Mouse (Mus musculus) forebrain, embryonic 16.5 days (tissue): ENCODE results near the gene Tmem252. TPM values are rescaled to one million over a fixed set of nuclear protein-coding genes. Genes with fewer than 3 reads are reported as not detected.

Experiments used
- ATAC-seq: fragments of 200-750 bp; cut with Nextera tagmentation; 2 replicates; pipeline ENCODE4 v1.8.0; 2017; ENCODE audit warnings: mild to moderate bottlenecking, moderate library complexity
- H3K27ac ChIP-seq: fragments of 300-500 bp; sonication (generic); 2 replicates; pipeline ENCODE4 v1.5.1; 2014; ENCODE audit warnings: low read length, control low read depth
- H3K27me3 ChIP-seq: fragments of 300-500 bp; sonication (generic); replicated peaks from 2 replicates; pipeline ENCODE4 v1.6.1; 2014; ENCODE audit warnings: low read length; ENCODE audit not compliant: control insufficient read depth, insufficient read depth
- H3K36me3 ChIP-seq: fragments of 300-500 bp; sonication (generic); 2 replicates; pipeline ENCODE4 v1.6.1; 2014; ENCODE audit not compliant: control insufficient read depth, insufficient read depth
- H3K4me1 ChIP-seq: fragments of 300-500 bp; sonication (generic); replicated peaks from 2 replicates; pipeline ENCODE4 v1.6.1; 2014; ENCODE audit warnings: low read length; ENCODE audit not compliant: control insufficient read depth, insufficient read depth
- H3K4me2 ChIP-seq: fragments of 300-500 bp; sonication (generic); 2 replicates; pipeline ENCODE4 v1.6.1; 2014; ENCODE audit warnings: mild to moderate bottlenecking, low read length, control low read depth
- H3K4me3 ChIP-seq: fragments of 300-500 bp; sonication (generic); replicated peaks from 2 replicates; pipeline ENCODE4 v1.5.1; 2014; ENCODE audit warnings: mild to moderate bottlenecking, low read length, control low read depth
- H3K9ac ChIP-seq: fragments of 300-500 bp; sonication (generic); replicated peaks from 2 replicates; pipeline ENCODE4 v1.6.1; 2014; ENCODE audit warnings: low read depth, low read length, control low read depth
- H3K9me3 ChIP-seq: fragments of 300-500 bp; sonication (generic); 2 replicates; pipeline ENCODE4 v1.6.1; 2016; ENCODE audit warnings: low read length; ENCODE audit not compliant: control insufficient read depth
- WGBS: fragments of 180-500 bp; shearing (Covaris S2); extraction: QIAGEN DNeasy Blood & Tissue Kit; methylation state at CpG from one replicate; pipeline ENCODE4 v1.1.7; 2014; 5-methylcytosine and 5-hydroxymethylcytosine counted together
- polyA plus RNA-seq: library from polyadenylated mRNA; unstranded; fragments of >200 nt; fragmentation: Nextera tagmentation; extraction: Ambion mirVana; gene quantifications from 2 replicates; pipeline ENCODE4 v1.2.1, GENCODE M21; 2015

Gene Tmem252
- polyA plus RNA-seq, result 1.3 and 2.0 TPM in 2 replicates

DNA sequence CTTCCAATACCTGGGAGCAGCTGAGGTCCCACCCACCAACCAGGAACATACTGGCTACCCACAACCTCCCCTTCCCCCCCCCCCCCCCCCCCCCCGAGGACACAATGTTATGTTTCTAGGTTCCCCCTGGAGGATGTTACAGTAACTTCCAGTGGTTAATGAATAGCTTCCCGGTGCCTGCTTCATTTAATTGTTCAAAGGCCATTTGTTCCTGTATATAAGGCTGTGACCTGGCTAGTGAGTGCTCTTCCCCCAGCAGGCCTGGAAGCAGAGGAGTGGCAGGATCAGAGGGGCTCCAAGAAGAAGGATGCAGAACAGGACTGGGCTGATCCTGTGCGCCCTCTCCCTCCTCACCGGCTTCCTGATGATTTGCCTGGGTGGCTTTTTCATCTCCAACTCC lies at the start of gene Tmem252:
Gene Tmem252, plus strand, starts transcription at position 247 of the 400 bp plus-strand sequence.
- no peaks in the 10 kb centered on the region for H3K9me3 ChIP-seq
- no peak for ATAC-seq
- no peak within 1 kb of the TSS for H3K27ac ChIP-seq
- H3K9ac ChIP-seq, result no peak within 1 kb of the TSS
- WGBS, result 81% methylated on average over 3 of the region's 4 CpGs
- H3K36me3 ChIP-seq, result no peaks in the 10 kb centered on the region
- H3K4me3 ChIP-seq, result no peak within 1 kb of the TSS
- H3K27me3 ChIP-seq, result no peaks in the 10 kb centered on the region
- H3K4me1 ChIP-seq, result no peaks in the 10 kb centered on the region
- no peak within 1 kb of the TSS for H3K4me2 ChIP-seq

DNA sequence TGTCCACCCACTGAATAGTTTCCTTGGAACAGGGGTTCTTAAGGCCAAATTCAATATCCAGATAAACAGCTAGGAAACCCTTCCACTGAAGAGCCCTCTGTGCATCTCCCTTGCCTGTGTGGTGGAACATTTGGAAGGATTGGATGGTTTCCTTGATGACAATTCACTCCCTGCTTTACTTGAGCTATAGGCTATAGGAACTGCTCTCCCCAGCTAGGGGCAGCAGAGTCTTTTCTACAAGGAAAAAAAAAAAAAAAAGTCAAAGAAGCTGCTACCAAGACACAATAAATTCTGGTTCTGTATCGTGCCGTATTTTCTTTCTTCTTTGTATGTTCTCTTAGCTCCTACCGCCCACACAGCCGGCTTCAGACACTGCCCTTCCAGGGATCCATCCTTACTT lies 45.8 kb upstream of the Tmem252 start:
- 89% methylated on average over 4 of the region's 4 CpGs for WGBS
- Histone ChIP-seq H3K4me2 (no peak overlapping the region), H3K27me3 (no peaks in the 10 kb centered on the region), H3K27ac (no peak overlapping the region), H3K9ac (no peak overlapping the region), H3K36me3 (no peaks in the 10 kb centered on the region), H3K4me1 (no peaks in the 10 kb centered on the region), H3K9me3 (no peaks in the 10 kb centered on the region), H3K4me3 (no peak overlapping the region)
- ATAC-seq, result no peak

DNA sequence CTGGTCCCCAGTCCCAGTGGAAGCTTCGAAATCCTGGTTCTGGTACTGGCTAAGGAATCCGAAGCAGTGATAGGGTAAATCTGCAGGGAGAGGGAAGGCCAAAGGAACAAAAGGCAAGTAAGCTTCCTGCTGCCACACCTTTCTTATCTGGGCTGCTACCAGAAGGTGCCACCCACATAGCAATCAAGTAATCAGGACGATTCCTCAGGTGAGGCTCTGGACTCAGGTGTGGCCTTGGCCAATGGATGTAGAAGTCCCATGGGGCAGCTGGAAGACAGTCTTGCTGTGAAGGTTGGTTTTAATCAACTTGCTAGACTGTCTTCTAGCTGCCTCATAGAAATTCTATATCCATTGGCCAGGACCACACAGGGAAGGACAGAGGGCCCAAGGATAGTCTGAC lies 40.8 kb upstream of the Tmem252 start:
- no peak overlapping the region for H3K9ac ChIP-seq
- no peaks in the 10 kb centered on the region for H3K36me3 ChIP-seq
- no peaks in the 10 kb centered on the region for H3K27me3 ChIP-seq
- H3K27ac ChIP-seq, result no peak overlapping the region
- no peaks in the 10 kb centered on the region for H3K9me3 ChIP-seq
- no peaks in the 10 kb centered on the region for H3K4me1 ChIP-seq
- H3K4me3 ChIP-seq, result no peak overlapping the region
- H3K4me2 ChIP-seq, result no peak overlapping the region
- no peak for ATAC-seq
- 84% methylated on average over 3 of the region's 3 CpGs for WGBS

DNA sequence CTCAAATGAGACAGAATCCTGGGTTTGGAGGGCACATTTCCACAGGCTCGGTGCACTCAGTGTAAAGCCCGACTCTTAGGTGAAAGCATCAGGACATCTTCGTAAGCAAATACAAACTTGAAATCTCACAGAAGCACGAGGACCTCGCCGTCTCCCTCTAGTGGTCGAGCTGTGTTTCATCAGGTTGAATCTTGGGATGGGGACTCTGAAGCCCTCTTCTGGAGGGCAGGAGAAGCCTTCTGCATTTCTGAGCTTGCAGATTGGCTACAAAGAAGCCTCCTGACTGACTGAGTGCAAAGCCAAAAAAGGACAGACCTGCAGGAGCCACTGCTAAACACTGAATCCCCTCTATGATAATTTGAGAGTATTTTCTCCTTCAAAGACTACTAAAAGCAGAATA lies 39.2 kb upstream of the Tmem252 start:
- Histone ChIP-seq H3K4me1 (no peaks in the 10 kb centered on the region), H3K4me3 (no peak overlapping the region), H3K4me2 (no peak overlapping the region), H3K9me3 (no peaks in the 10 kb centered on the region), H3K27me3 (no peaks in the 10 kb centered on the region), H3K9ac (no peak overlapping the region), H3K27ac (no peak overlapping the region), H3K36me3 (no peaks in the 10 kb centered on the region)
- ATAC-seq, result 0 out of 2 replicates have a peak, but pooled peaks have one; percentile 49
- 7% methylated on average over 7 of the region's 7 CpGs for WGBS

DNA sequence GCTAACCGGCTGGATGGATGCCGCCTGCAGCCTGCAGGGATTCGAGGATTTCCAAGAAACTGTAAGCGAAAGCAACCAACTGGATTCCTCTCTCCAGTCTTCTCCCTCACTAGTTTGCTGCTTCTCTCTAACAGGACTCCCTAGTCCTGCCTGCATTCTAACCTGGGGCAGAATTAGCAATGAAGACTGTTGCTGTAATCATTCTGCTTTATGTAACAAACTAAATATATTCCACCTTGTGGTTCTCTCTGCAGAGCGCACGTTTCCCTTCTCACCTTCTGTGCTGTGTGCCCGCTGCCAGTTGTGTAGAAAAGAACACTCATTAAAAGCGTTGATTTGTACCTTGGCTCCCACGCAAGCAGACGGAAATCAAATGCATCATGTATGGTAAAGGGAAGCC lies 37.2 kb upstream of the Tmem252 start:
- 73% methylated on average over 10 of the region's 10 CpGs for WGBS
- H3K9me3 ChIP-seq, result no peaks in the 10 kb centered on the region

DNA sequence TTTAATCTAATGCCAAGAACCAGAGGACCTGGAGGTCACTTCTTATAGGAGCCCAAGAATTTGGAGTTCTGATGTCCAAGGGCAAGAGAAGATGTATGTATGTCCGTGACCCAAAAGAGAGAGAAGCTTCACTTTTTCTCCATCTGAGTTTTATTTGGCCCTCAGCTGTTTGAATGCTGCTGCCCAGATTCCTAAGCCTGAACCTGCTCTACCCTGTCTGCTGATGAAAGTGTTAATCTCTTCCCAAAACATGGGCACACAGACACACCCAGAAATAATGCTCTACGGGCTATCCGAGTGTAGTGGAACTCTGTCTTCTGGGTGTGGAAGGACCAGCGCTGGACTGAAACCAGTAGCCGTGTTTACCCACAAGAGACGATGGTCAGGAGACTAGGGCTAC lies 35.8 kb upstream of the Tmem252 start:
- Histone ChIP-seq H3K9ac (no peak overlapping the region), H3K4me2 (no peak overlapping the region), H3K27ac (no peak overlapping the region), H3K4me3 (no peak overlapping the region), H3K9me3 (no peaks in the 10 kb centered on the region), H3K36me3 (no peaks in the 10 kb centered on the region), H3K27me3 (no peaks in the 10 kb centered on the region), H3K4me1 (no peaks in the 10 kb centered on the region)
- no peak for ATAC-seq
- 94% methylated on average over 6 of the region's 6 CpGs for WGBS

More for the DNA sequence above, 37.2 kb upstream of the Tmem252 start:
- Histone ChIP-seq H3K4me1 (no peaks in the 10 kb centered on the region), H3K27me3 (no peaks in the 10 kb centered on the region), H3K27ac (no peak overlapping the region), H3K9ac (no peak overlapping the region), H3K36me3 (no peaks in the 10 kb centered on the region), H3K4me2 (no peak overlapping the region), H3K4me3 (no peak overlapping the region)
- ATAC-seq, result no peak

DNA sequence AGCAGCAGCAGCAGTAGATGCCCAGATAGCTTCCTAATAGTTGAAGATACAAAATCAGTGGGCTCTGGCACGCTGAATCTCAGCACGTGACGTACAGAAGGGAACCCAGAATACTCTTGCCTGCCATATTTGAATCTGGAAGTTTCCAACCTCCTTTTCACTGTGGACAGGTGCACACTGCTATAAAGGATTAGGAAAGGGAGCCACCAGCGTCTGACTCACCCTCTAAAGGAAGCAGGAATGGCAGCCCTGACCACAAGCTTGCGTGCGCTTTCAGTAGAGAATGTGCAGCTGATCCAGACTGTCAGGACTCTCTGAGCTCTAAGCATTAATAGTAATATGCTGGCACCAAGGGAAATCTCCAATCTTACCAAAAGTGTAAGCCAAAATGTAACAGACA lies 32.8 kb upstream of the Tmem252 start:
- ATAC-seq, result no peak
- Histone ChIP-seq H3K4me3 (no peak overlapping the region), H3K4me2 (no peak overlapping the region), H3K9ac (no peak overlapping the region), H3K36me3 (no peaks in the 10 kb centered on the region), H3K4me1 (no peaks in the 10 kb centered on the region), H3K27me3 (no peaks in the 10 kb centered on the region), H3K27ac (no peak overlapping the region), H3K9me3 (no peaks in the 10 kb centered on the region)
- WGBS, result 87% methylated on average over 6 of the region's 6 CpGs

DNA sequence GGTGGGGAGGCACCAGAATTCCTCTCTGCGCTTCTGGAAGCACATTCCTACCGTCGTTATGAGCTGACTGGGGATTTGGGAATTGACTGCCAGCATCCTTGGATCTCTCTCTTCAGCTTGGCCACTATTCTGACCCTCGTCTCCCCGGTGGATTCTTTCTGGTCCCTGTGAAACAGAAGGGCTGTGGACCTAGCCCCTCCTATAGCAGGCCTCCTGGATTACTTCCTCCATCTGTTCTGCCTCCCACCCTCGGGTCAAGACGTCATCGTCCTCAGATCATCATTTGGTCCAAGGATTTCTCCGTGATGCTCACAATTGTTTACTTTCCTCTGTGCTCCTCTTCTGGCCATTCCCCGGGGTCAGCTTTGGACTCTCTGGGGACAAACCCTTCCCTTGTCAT lies 28.8 kb upstream of the Tmem252 start:
- H3K4me3 ChIP-seq, result no peak overlapping the region
- H3K27ac ChIP-seq, result no peak overlapping the region
- no peaks in the 10 kb centered on the region for H3K27me3 ChIP-seq
- no peak for ATAC-seq
- no peaks in the 10 kb centered on the region for H3K4me1 ChIP-seq
- no peak overlapping the region for H3K4me2 ChIP-seq
- no peaks in the 10 kb centered on the region for H3K36me3 ChIP-seq
- 76% methylated on average over 10 of the region's 10 CpGs for WGBS
- no peak overlapping the region for H3K9ac ChIP-seq
- no peaks in the 10 kb centered on the region for H3K9me3 ChIP-seq

DNA sequence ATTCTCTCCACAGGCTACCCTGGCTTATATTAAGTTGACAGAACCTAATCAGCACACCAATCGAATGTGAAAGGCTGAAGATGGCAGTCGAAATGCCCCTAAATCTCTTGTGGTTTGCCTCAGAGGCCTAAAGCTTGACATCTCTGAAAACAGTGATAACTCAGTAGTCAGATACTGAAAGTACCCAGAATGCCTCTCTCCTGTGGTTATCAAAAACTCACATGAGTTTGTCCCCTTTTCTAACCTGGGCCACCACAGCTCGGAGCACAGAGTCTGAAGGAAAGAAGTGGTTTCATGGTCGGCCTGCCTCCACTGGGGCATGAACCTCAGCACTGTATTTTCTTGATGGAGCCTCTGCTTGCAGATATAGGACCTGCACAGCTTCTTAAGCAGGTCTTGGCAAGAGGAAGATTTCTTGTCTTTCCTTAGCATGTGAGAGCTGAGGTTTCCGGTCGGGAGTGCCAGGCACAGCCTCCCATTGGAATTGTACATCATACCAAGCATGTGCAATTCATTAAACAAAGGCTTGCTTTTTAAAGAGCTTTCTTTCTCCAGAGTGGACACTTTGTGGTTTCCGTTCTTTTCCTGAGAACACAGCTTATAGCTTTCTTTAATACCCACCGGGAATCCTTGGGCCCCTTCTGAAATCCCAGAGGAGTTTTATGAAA lies 27.5 kb upstream of the Tmem252 start:
- Histone ChIP-seq H3K4me3 (no peak overlapping the region), H3K9me3 (no peaks in the 10 kb centered on the region), H3K36me3 (no peaks in the 10 kb centered on the region), H3K27me3 (no peaks in the 10 kb centered on the region), H3K4me1 (0 out of 2 replicates have a peak, but pooled peaks cover 2% of the 10 kb centered on the region), H3K27ac (no peak overlapping the region), H3K4me2 (no peak overlapping the region), H3K9ac (no peak overlapping the region)
- ATAC-seq, result no peak
- 80% methylated on average over 8 of the region's 8 CpGs for WGBS

DNA sequence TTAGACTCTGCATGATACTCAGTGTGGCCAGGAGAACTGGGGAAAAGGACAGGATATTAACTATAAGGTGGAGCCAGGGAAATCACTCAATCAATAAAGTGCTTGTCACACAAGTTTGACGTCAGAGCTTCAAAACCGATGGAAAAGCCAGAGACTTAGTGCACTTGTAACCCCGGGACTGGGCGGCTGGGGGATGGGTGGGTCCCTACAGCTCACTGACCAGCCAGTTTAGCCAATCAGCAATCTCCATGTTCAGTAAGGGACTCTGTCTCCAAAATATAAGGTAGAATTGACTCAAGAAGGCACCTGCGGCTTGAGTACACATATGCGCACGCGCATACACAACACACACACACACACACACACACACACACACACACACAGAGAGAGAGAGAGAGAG lies 25.8 kb upstream of the Tmem252 start:
- Histone ChIP-seq H3K9ac (no peak overlapping the region), H3K4me1 (peaks cover 8% of the 10 kb centered on the region), H3K9me3 (no peaks in the 10 kb centered on the region), H3K36me3 (no peaks in the 10 kb centered on the region), H3K4me3 (no peak overlapping the region), H3K4me2 (no peak overlapping the region), H3K27me3 (no peaks in the 10 kb centered on the region), H3K27ac (no peak overlapping the region)
- WGBS, result 87% methylated on average over 8 of the region's 8 CpGs
- no peak for ATAC-seq
